Mouse (Mus musculus) lung, postnatal 10 days (tissue): ENCODE results near the gene Epop.

Source experiments
- DNase-seq: peaks from one replicate; pipeline ENCODE4 v3.0.0; 2021

Gene Epop

GRCm38 (mm10) chr11:97579088-97579857, 50.2 kb downstream of the Epop start:
- DNase-seq = no peak

- DNase-seq = peak; percentile 75
Observed at GRCm38 (mm10) chr11:97578286-97578685, 51.2 kb downstream of the Epop start.
